Mouse (Mus musculus): ENCODE measurements around the gene Lif.

The Lif gene

GRCm38 (mm10) chr11:4296610-4297275 lies 39.4 kb downstream of the Lif start:
- no peak for DNase-seq (ENCODE audit: extremely low read depth, low read depth, low spot score)

- no peak for DNase-seq (ENCODE audit: extremely low read depth, low read depth, low spot score)
These were observed 40.4 kb downstream of the Lif start for GRCm38 (mm10) chr11:4297753-4298152.

GRCm38 (mm10) chr11:4298615-4299014 lies 41.3 kb downstream of the Lif start:
- DNase-seq (ENCODE audit: extremely low read depth, low read depth, low spot score), result no peak

GRCm38 (mm10) chr11:4299191-4299590 lies 41.8 kb downstream of the Lif start:
- DNase-seq (ENCODE audit: extremely low read depth, low read depth, low spot score), result no peak

- no peak for DNase-seq (ENCODE audit: extremely low read depth, low read depth, low spot score)
These were observed 42.5 kb downstream of the Lif start for GRCm38 (mm10) chr11:4299735-4300474.

GRCm38 (mm10) chr11:4300683-4301082 lies 43.3 kb downstream of the Lif start:
- no peak for DNase-seq (ENCODE audit: extremely low read depth, low read depth, low spot score)

GRCm38 (mm10) chr11:4302363-4302913 lies 45.1 kb downstream of the Lif start:
- no peak for DNase-seq (ENCODE audit: extremely low read depth, low read depth, low spot score)

GRCm38 (mm10) chr11:4303033-4303432 lies 45.7 kb downstream of the Lif start:
- no peak for DNase-seq (ENCODE audit: extremely low read depth, low read depth, low spot score)

GRCm38 (mm10) chr11:4304203-4304602 lies 46.8 kb downstream of the Lif start:
- no peak for DNase-seq (ENCODE audit: extremely low read depth, low read depth, low spot score)

- no peak for DNase-seq (ENCODE audit: extremely low read depth, low read depth, low spot score)
These were observed 47.7 kb downstream of the Lif start for GRCm38 (mm10) chr11:4305090-4305489.

- DNase-seq (ENCODE audit: extremely low read depth, low read depth, low spot score), result no peak
These were observed 48.7 kb downstream of the Lif start for GRCm38 (mm10) chr11:4306086-4306485.

GRCm38 (mm10) chr11:4308060-4308513 lies 50.7 kb downstream of the Lif start:
- DNase-seq (ENCODE audit: extremely low read depth, low read depth, low spot score), result peak; percentile 94

GRCm38 (mm10) chr11:4308514-4309450 lies 51.4 kb downstream of the Lif start:
- no peak for DNase-seq (ENCODE audit: extremely low read depth, low read depth, low spot score)

GRCm38 (mm10) chr11:4309613-4310012 lies 52.3 kb downstream of the Lif start:
- no peak for DNase-seq (ENCODE audit: extremely low read depth, low read depth, low spot score)

- DNase-seq (ENCODE audit: extremely low read depth, low read depth, low spot score), result no peak
These were observed 53.0 kb downstream of the Lif start for GRCm38 (mm10) chr11:4310324-4310723.

- no peak for DNase-seq (ENCODE audit: extremely low read depth, low read depth, low spot score)
These were observed 54.8 kb downstream of the Lif start for GRCm38 (mm10) chr11:4312180-4312579.

- no peak for DNase-seq (ENCODE audit: extremely low read depth, low read depth, low spot score)
These were observed 59.9 kb downstream of the Lif start for GRCm38 (mm10) chr11:4317287-4317686.

- no peak for DNase-seq (ENCODE audit: extremely low read depth, low read depth, low spot score)
These were observed 60.7 kb downstream of the Lif start for GRCm38 (mm10) chr11:4318011-4318410.

- no peak for DNase-seq (ENCODE audit: extremely low read depth, low read depth, low spot score)
These were observed 62.0 kb downstream of the Lif start for GRCm38 (mm10) chr11:4319212-4319955.

- no peak for DNase-seq (ENCODE audit: extremely low read depth, low read depth, low spot score)
These were observed 63.5 kb downstream of the Lif start for GRCm38 (mm10) chr11:4320876-4321275.
